Mouse (Mus musculus): ENCODE data around the gene Sco1. TPM values are rescaled to one million over a fixed set of nuclear protein-coding genes. Genes with fewer than 3 reads are reported as not detected.
A peak's percentile ranks its signal among the peaks of the same experiment; 100 is the strongest.

Sco1 gene
- total and polyA plus RNA-seq, 3 experiments = 15.4 to 32.7 (median 20.4) TPM

DNA sequence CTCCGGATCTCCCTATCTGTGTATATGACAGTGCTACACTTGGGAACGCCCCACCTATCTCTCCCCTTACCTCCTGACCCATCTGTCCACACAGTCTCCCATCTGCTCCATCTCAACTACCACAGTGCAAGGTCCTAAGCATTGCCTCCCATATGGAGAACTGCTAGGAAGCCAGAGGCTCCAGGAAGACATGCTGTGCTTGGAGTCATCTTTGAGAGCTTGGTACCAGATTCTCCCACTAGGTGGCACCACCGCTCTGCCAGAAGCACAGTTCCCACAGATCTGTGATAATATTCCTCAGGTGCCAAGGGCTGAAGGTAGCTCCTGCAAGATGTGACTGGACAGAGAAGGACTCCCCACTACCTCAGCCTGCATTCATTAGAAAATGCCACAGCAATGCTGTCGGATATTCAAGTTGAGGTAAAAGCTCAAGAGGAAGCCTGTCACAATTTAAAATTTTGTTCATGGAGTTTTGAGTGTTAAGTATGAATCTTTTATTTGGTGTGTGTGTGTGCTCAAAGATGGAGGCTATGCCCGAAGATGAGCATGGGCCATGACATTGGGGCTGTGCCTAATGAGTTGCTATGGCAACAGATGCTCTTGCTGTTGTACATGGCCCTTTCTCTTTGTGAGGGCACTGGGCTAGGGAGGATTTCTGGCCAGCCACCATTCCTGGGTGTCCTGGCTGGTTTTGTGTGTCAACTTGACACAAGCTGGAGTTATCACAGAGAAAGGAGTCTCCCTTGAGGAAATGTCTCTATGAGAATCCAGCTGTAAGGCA, 57.9 kb downstream of the Sco1 start:
- no peaks in the 10 kb centered on the region for H3K36me3 ChIP-seq (replicated peaks in 1 of 2; ENCODE audit: control insufficient read depth in 1 of 2, insufficient read depth in 1 of 2, low read length in 1 of 2)
- no peak overlapping the region for H3K9ac ChIP-seq (ENCODE audit: insufficient read depth, low read depth)
- H3K4me2 ChIP-seq (ENCODE audit: insufficient read depth, low read depth, poor library complexity, severe bottlenecking) = no peak overlapping the region
- peak; percentile 72 for DNase-seq (ENCODE audit: extremely low read depth)
- H3K27me3 ChIP-seq (replicated peaks) = no peaks in the 10 kb centered on the region
- H3K79me2 ChIP-seq (replicated peaks; ENCODE audit: control insufficient read depth, extremely low read depth, insufficient read depth, poor library complexity, severe bottlenecking) = peaks cover 5% of the 10 kb centered on the region; the same call in 1 of the 2 replicates
- dilution Hi-C loops (cut with MboI; ENCODE audit: extremely low pct_ligation_motif_present, extremely low pct_unique_long_range_greater_than_20kb, low sequenced_read_pairs) (no loop called here), in situ Hi-C loops (cut with MboI; ENCODE audit: low pct_ligation_motif_present, low pct_unique_long_range_greater_than_20kb, low sequenced_read_pairs) (loop anchor here (5.0 kb wide), 3 partner anchors 122 to 532 kb away; no protein-coding TSS in a partner anchor)
- no peak overlapping the region for H3K27ac ChIP-seq (ENCODE audit: insufficient read depth, low read depth)
- no peak overlapping the region for H3K4me3 ChIP-seq (replicated peaks in 1 of 3; ENCODE audit: low read depth in 2 of 3, low read length in 2 of 3, poor library complexity in 1 of 3)
- H3K9me3 ChIP-seq (replicated peaks; ENCODE audit: low read length) = no peaks in the 10 kb centered on the region
- peak; percentile 96 for TF ChIP-seq SMC3 (IDR thresholded peaks at IDR 0.05; ENCODE audit: low read depth, low read length)
- TF ChIP-seq E2F4 (IDR thresholded peaks at IDR 0.05; ENCODE audit: insufficient replicate concordance, low read depth, low read length) = no peak
- no peak for TF ChIP-seq JUN (IDR thresholded peaks at IDR 0.05; ENCODE audit: insufficient read depth, low read depth, low read length)
- TF ChIP-seq MAZ (IDR thresholded peaks at IDR 0.05; ENCODE audit: low read depth, low read length) = no peak
- no peak for TF ChIP-seq ZMIZ1 (IDR thresholded peaks at IDR 0.05; ENCODE audit: low read depth, low read length)
- TF ChIP-seq HCFC1 (IDR thresholded peaks at IDR 0.05; ENCODE audit: low read depth, low read length) = no peak
- TF ChIP-seq MAX (IDR thresholded peaks at IDR 0.05; ENCODE audit: low read length) = no peak
- TF ChIP-seq UBTF (IDR thresholded peaks at IDR 0.05; ENCODE audit: low read depth, low read length) = no peak
- peak; percentile 90 to 99 for TF ChIP-seq CTCF (conservative IDR thresholded peaks at IDR 0.05 in 1 of 2, IDR thresholded peaks at IDR 0.05 in 1 of 2; ENCODE audit: low read depth in 2 of 2, low read length in 2 of 2)
- no peak for TF ChIP-seq USF1 (IDR thresholded peaks at IDR 0.05; ENCODE audit: low read depth, low read length)
- no peak for TF ChIP-seq POLR2A (IDR thresholded peaks at IDR 0.05; ENCODE audit: low read depth, low read length)
- TF ChIP-seq MAFK (IDR thresholded peaks at IDR 0.05; ENCODE audit: insufficient replicate concordance, low read length) = no peak
- no peak for TF ChIP-seq PAX5 (IDR thresholded peaks at IDR 0.05; ENCODE audit: low read length)
- TF ChIP-seq NRF1 (IDR thresholded peaks at IDR 0.05; ENCODE audit: low read depth, low read length) = no peak
- TF ChIP-seq KAT2A (IDR thresholded peaks at IDR 0.05; ENCODE audit: insufficient replicate concordance, low read length) = no peak
- peak; percentile 76 for TF ChIP-seq ZC3H11A (IDR thresholded peaks at IDR 0.05; ENCODE audit: low read depth, low read length)
- peaks cover 12 to 47% of the 10 kb centered on the region in 2 experiments for H3K4me1 ChIP-seq (ENCODE audit: control insufficient read depth in 1 of 2, insufficient read depth in 2 of 2)

DNA sequence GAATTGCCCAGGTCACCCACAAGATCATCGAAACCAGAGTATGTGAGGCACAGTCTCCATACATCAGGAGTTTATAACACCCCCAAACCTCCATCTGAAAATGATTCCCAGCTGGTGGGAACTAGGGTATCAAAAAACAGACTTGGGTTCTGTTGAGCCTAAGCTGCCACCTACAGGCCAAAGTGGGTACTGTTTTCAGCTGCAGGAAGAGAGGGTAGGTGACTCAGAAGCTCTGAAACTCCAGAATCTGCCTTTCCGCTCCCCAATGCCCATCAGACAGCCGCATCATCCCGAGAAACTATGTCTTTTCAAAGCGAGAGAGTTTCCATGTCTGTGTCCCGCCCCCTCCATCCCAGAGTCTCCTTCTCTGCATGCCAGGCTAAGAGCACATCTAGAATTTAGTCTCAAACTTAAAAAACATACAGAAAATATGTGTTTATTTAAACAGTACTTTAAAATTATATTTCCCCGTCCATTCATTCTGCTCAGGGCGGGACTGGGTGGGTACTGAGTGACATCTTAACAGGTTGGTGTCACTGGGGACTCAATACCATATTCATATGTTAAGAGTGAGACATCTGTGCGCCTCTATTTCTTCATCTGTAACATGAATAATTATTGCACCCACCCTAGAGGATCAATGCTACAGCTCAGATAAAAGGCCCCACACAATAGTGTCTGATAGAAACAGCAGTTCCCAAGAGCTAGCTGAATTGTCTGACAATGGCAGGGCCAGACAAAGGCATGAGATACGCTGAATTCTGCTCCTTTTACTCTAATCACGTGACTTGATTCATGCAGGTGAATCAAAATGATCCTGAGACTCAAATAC, 59.8 kb downstream of the Sco1 start:
- peak; percentile 95 for DNase-seq (ENCODE audit: extremely low read depth)
- dilution Hi-C loops (cut with MboI; ENCODE audit: extremely low pct_ligation_motif_present, extremely low pct_unique_long_range_greater_than_20kb, low sequenced_read_pairs) (no loop called here), in situ Hi-C loops (cut with MboI; ENCODE audit: low pct_ligation_motif_present, low pct_unique_long_range_greater_than_20kb, low sequenced_read_pairs) (loop anchor here (5.0 kb wide), 3 partner anchors 120 to 530 kb away; no protein-coding TSS in a partner anchor)
- H3K4me2 ChIP-seq (ENCODE audit: insufficient read depth, low read depth, poor library complexity, severe bottlenecking) = peak overlapping the region; percentile 82
- peak overlapping the region; percentile 64 for H3K9ac ChIP-seq (ENCODE audit: insufficient read depth, low read depth)
- peaks cover 14 to 49% of the 10 kb centered on the region in 2 experiments for H3K4me1 ChIP-seq (ENCODE audit: control insufficient read depth in 1 of 2, insufficient read depth in 2 of 2)
- peak overlapping the region; percentile 23 for H3K27ac ChIP-seq (ENCODE audit: insufficient read depth, low read depth)
- H3K9me3 ChIP-seq (replicated peaks; ENCODE audit: low read length) = no peaks in the 10 kb centered on the region
- no peaks in the 10 kb centered on the region for H3K36me3 ChIP-seq (replicated peaks in 1 of 2; ENCODE audit: control insufficient read depth in 1 of 2, insufficient read depth in 1 of 2, low read length in 1 of 2)
- no peaks in the 10 kb centered on the region for H3K27me3 ChIP-seq (replicated peaks)
- peak overlapping the region; percentile 42 to 52 (median 50) for H3K4me3 ChIP-seq (replicated peaks in 1 of 3; ENCODE audit: low read depth in 2 of 3, low read length in 2 of 3, poor library complexity in 1 of 3)
- H3K79me2 ChIP-seq (replicated peaks; ENCODE audit: control insufficient read depth, extremely low read depth, insufficient read depth, poor library complexity, severe bottlenecking) = peaks cover 5% of the 10 kb centered on the region; the same call in 1 of the 2 replicates
- peak; percentile 65 for TF ChIP-seq SIN3A (IDR thresholded peaks at IDR 0.05; ENCODE audit: low read length)
- TF ChIP-seq CHD1 (IDR thresholded peaks at IDR 0.05; ENCODE audit: low read depth, low read length) = no peak
- 0 out of 2 replicates have a peak, but pooled peaks have one; percentile 35 for TF ChIP-seq JUND (conservative IDR thresholded peaks at IDR 0.05; ENCODE audit: low read depth, low read length)
- TF ChIP-seq USF2 (conservative IDR thresholded peaks at IDR 0.05; ENCODE audit: low read depth, low read length) = peak; percentile 47; the same call in 1 of the 2 replicates
- TF ChIP-seq ELF1 (IDR thresholded peaks at IDR 0.05; ENCODE audit: low read depth, low read length) = peak; percentile 53
- peak; percentile 58; the same call in 1 of the 2 replicates for TF ChIP-seq IRF4 (IDR thresholded peaks at IDR 0.05; ENCODE audit: low read depth, low read length)
- peak; percentile 38; the same call in 1 of the 2 replicates for TF ChIP-seq TCF12 (IDR thresholded peaks at IDR 0.05; ENCODE audit: low read depth, low read length)
- 0 out of 2 replicates have a peak, but pooled peaks have one; percentile 8 for TF ChIP-seq KAT2A (IDR thresholded peaks at IDR 0.05; ENCODE audit: insufficient replicate concordance, low read length)
- TF ChIP-seq ZC3H11A (IDR thresholded peaks at IDR 0.05; ENCODE audit: low read depth, low read length) = no peak
- TF ChIP-seq NELFE (IDR thresholded peaks at IDR 0.05; ENCODE audit: low read depth, low read length) = peak; percentile 43; the same call in 1 of the 2 replicates
- TF ChIP-seq MYC (IDR thresholded peaks at IDR 0.05; ENCODE audit: low read depth, low read length) = no peak
- TF ChIP-seq CHD2 (IDR thresholded peaks at IDR 0.05; ENCODE audit: low read length) = no peak
- peak; percentile 50 for TF ChIP-seq RAD21 (IDR thresholded peaks at IDR 0.05; ENCODE audit: low read depth, low read length)
- peak; percentile 92 to 93 for TF ChIP-seq CTCF (conservative IDR thresholded peaks at IDR 0.05 in 1 of 2, IDR thresholded peaks at IDR 0.05 in 1 of 2; ENCODE audit: low read depth in 2 of 2, low read length in 2 of 2)
- TF ChIP-seq SMC3 (IDR thresholded peaks at IDR 0.05; ENCODE audit: low read depth, low read length) = peak; percentile 72
- TF ChIP-seq EP300 (IDR thresholded peaks at IDR 0.05; ENCODE audit: low read length) = peak; percentile 36
- peak; percentile 36 for TF ChIP-seq HCFC1 (IDR thresholded peaks at IDR 0.05; ENCODE audit: low read depth, low read length)
- TF ChIP-seq ZMIZ1 (IDR thresholded peaks at IDR 0.05; ENCODE audit: low read depth, low read length) = no peak
